Mouse (Mus musculus) central nervous system, embryonic 14 days (tissue): ENCODE data around the gene Rcbtb1. TPM values are rescaled to one million over a fixed set of nuclear protein-coding genes. Genes with fewer than 3 reads are reported as not detected.

Experiments used
- polyA plus RNA-seq: library from polyadenylated mRNA; depleted of rRNA; stranded (reverse); fragments of >200 nt; gene quantifications from 2 replicates; pipeline ENCODE4 v1.2.3, GENCODE M21; 2012; rRNA removed

Gene Rcbtb1
- 57.6 and 62.0 TPM in 2 replicates for polyA plus RNA-seq

GRCm38 (mm10) chr14:59200711-59201603, at the start of gene Rcbtb1:
TSS of gene Rcbtb1 (plus strand) at chr14:59201209.

GRCm38 (mm10) chr14:59178649-59179048, 22.4 kb upstream of the Rcbtb1 start, which contains the start of gene Gm5142:
TSS of gene Gm5142 (minus strand) at chr14:59178749.

GRCm38 (mm10) chr14:59260056-59260455, 59.0 kb downstream of the Rcbtb1 start, which contains the start of gene Gm6904:
TSS of gene Gm6904 (minus strand) at chr14:59260216.

Other genes starting within 250 kb of the Rcbtb1 start
- not detected in 2 replicates for gene 1700129C05Rik, start 58.3 kb upstream of the Rcbtb1 start, polyA plus RNA-seq
- gene Gm5142, start 22.5 kb upstream of the Rcbtb1 start, polyA plus RNA-seq: not detected in 2 replicates
- gene Gm6904, start 59.0 kb downstream of the Rcbtb1 start, polyA plus RNA-seq: not detected in 2 replicates
- gene Phf11a, start 96.3 kb downstream of the Rcbtb1 start, polyA plus RNA-seq: 0.23 and 0.51 TPM in 2 replicates
- gene Phf11b, start 140.1 kb downstream of the Rcbtb1 start, polyA plus RNA-seq: 0.70 and 1.7 TPM in 2 replicates
- gene Phf11d, start 164.3 kb downstream of the Rcbtb1 start, polyA plus RNA-seq: 0.98 and 1.1 TPM in 2 replicates
- 1.1 TPM in 2 replicates for gene Phf11c, start 194.2 kb downstream of the Rcbtb1 start, polyA plus RNA-seq
- 7.0 and 7.5 TPM in 2 replicates for gene Setdb2, start 239.7 kb downstream of the Rcbtb1 start, polyA plus RNA-seq
- gene Cab39l, start 239.8 kb downstream of the Rcbtb1 start, polyA plus RNA-seq: 11.1 and 11.3 TPM in 2 replicates